Comparison of ENCODE assay signal across 8 mouse cellular contexts in the genomic region with DNA sequence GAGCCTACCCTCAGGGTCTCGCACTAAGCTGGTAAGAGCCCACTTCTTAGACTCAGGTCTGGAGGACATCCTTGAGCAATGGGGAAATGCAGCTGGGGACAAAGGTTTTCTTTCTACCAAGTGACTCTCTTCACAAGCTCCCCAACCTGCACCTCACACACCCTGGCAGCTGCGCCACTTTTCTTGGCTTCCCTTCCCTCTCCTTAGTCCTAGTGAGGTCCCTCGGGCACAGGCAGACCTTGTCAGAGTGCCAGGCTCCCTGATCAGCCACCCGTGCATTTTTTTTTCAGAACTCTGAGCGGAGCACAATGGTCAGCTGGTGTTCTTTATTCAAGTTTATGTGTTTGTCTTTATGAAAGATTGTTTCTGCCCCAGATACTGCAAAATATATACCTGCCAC.
DNase-seq lines count a peak whose midpoint lies in the region; ATAC-seq lines count a peak whose summit lies in the region.

No protein-coding gene starts in this region.

- peaks cover 31% of the 10 kb centered on the region for H3K4me1 ChIP-seq in hindbrain, embryonic 13.5 days (replicated peaks)
- 0 out of 2 replicates have a peak, but pooled peaks cover 7% of the 10 kb centered on the region for H3K4me1 ChIP-seq in hindbrain, embryonic 10.5 days (replicated peaks)

- H3K27ac ChIP-seq in hindbrain, embryonic 13.5 days = peak overlapping the region; percentile 72
- H3K27ac ChIP-seq in hindbrain, embryonic 10.5 days = no peak overlapping the region

- DNase-seq in hindbrain, embryonic 10.5 days (ENCODE audit: low spot score) = no peak
- peak; percentile 57 for DNase-seq in MN1 (ENCODE audit: low spot score)
- DNase-seq in brain, adult 2 months (ENCODE audit: low read depth, low spot score) = peak; percentile 74
- peak; percentile 94 for DNase-seq in kidney, adult 9 months
- no peak for DNase-seq in thymus, postnatal 4 days
- DNase-seq in thymus, postnatal 25 days = no peak

- peaks cover 15% of the 10 kb centered on the region for H3K36me3 ChIP-seq in hindbrain, embryonic 13.5 days
- H3K36me3 ChIP-seq in hindbrain, embryonic 10.5 days = no peaks in the 10 kb centered on the region

- no peak overlapping the region for H3K9ac ChIP-seq in hindbrain, embryonic 13.5 days

- H3K4me3 ChIP-seq in hindbrain, embryonic 13.5 days = no peak overlapping the region
- H3K4me3 ChIP-seq in hindbrain, embryonic 10.5 days = no peak overlapping the region

- ATAC-seq in hindbrain, embryonic 13.5 days (ENCODE audit: low FRiP score) = no peak
- ATAC-seq in CD4-positive, CD25-positive, alpha-beta regulatory T cell, adult 4 months = no peak

- H3K4me2 ChIP-seq in hindbrain, embryonic 13.5 days = 0 out of 2 replicates have a peak overlapping the region, but pooled peaks have one; percentile 13

- no peaks in the 10 kb centered on the region for H3K9me3 ChIP-seq in hindbrain, embryonic 13.5 days
- no peaks in the 10 kb centered on the region for H3K9me3 ChIP-seq in hindbrain, embryonic 10.5 days

- WGBS in hindbrain, embryonic 13.5 days = 50% methylated on average over 5 of the region's 5 CpGs
- 75% methylated on average over 5 of the region's 5 CpGs for WGBS in hindbrain, embryonic 10.5 days

- no peaks in the 10 kb centered on the region for H3K27me3 ChIP-seq in hindbrain, embryonic 13.5 days
- H3K27me3 ChIP-seq in hindbrain, embryonic 10.5 days (ENCODE audit: insufficient read depth, poor library complexity, severe bottlenecking) = no peaks in the 10 kb centered on the region

Comparison
In these comparisons a context has a peak if more than half of its experiments do, and no peak if none do; other contexts are left out.
1. DNase-seq: peak in MN1 (single experiment), brain, adult 2 months (single experiment) and kidney, adult 9 months (single experiment); none in hindbrain, embryonic 10.5 days (single experiment), thymus, postnatal 4 days (single experiment) and thymus, postnatal 25 days (single experiment).